Mouse (Mus musculus): ENCODE data around the gene Tspan5.

Gene Tspan5

GRCm38 (mm10) chr3:138886121-138886520 lies 144.1 kb downstream of the Tspan5 start:
- no peak for DNase-seq

GRCm38 (mm10) chr3:138889214-138889613 lies 147.2 kb downstream of the Tspan5 start:
- DNase-seq = no peak

GRCm38 (mm10) chr3:138889769-138890295 lies 147.8 kb downstream of the Tspan5 start:
- no peak for DNase-seq

- no peak for DNase-seq
Measured at GRCm38 (mm10) chr3:138893520-138893919, 151.5 kb downstream of the Tspan5 start.

- DNase-seq = no peak
Measured at GRCm38 (mm10) chr3:138897500-138897899, 155.5 kb downstream of the Tspan5 start.

GRCm38 (mm10) chr3:138898055-138898454 lies 156.1 kb downstream of the Tspan5 start:
- DNase-seq = no peak

- no peak for DNase-seq
Measured at GRCm38 (mm10) chr3:138900571-138901141, 158.7 kb downstream of the Tspan5 start.

- DNase-seq = peak; percentile 43
Measured at GRCm38 (mm10) chr3:138905678-138906077, 163.7 kb downstream of the Tspan5 start.

- DNase-seq = peak; percentile 79
Measured at GRCm38 (mm10) chr3:138906112-138906880, 164.3 kb downstream of the Tspan5 start.

GRCm38 (mm10) chr3:138909313-138909712 lies 167.3 kb downstream of the Tspan5 start:
- DNase-seq = no peak

- no peak for DNase-seq
Measured at GRCm38 (mm10) chr3:138912504-138912903, 170.5 kb downstream of the Tspan5 start.

- DNase-seq = no peak
Measured at GRCm38 (mm10) chr3:138914626-138915288, 172.8 kb downstream of the Tspan5 start.

- DNase-seq = no peak
Measured at GRCm38 (mm10) chr3:138916591-138916990, 174.6 kb downstream of the Tspan5 start.

- DNase-seq = no peak
Measured at GRCm38 (mm10) chr3:138917016-138917415, 175.0 kb downstream of the Tspan5 start.

GRCm38 (mm10) chr3:138918241-138918640 lies 176.2 kb downstream of the Tspan5 start:
- DNase-seq = no peak

- DNase-seq = no peak
Measured at GRCm38 (mm10) chr3:138926161-138926560, 184.2 kb downstream of the Tspan5 start.

- no peak for DNase-seq
Measured at GRCm38 (mm10) chr3:138927437-138927836, 185.4 kb downstream of the Tspan5 start.

GRCm38 (mm10) chr3:138936780-138937179 lies 194.8 kb downstream of the Tspan5 start:
- no peak for DNase-seq

- no peak for DNase-seq
Measured at GRCm38 (mm10) chr3:138937241-138937640, 195.2 kb downstream of the Tspan5 start.

GRCm38 (mm10) chr3:138941604-138942003 lies 199.6 kb downstream of the Tspan5 start:
- DNase-seq = no peak

GRCm38 (mm10) chr3:138945516-138945915 lies 203.5 kb downstream of the Tspan5 start:
- no peak for DNase-seq

GRCm38 (mm10) chr3:138949081-138949480 lies 207.1 kb downstream of the Tspan5 start:
- DNase-seq = no peak

- DNase-seq = no peak
Measured at GRCm38 (mm10) chr3:138955220-138955619, 213.2 kb downstream of the Tspan5 start.
